Mouse (Mus musculus) erythroblast, embryonic 14.5 days (primary cell): Measurements from ENCODE around the gene Ppfibp1. TPM values are rescaled to one million over a fixed set of nuclear protein-coding genes. Genes with fewer than 3 reads are reported as not detected.

Source experiments
- H3K27me3 ChIP-seq: 2 replicates; pipeline ENCODE4 v1.6.1; 2012; ENCODE audit warnings: inconsistent platforms; ENCODE audit not compliant: control insufficient read depth
- H3K36me3 ChIP-seq: 2 replicates; pipeline ENCODE4 v1.6.1; 2012; ENCODE audit warnings: mild to moderate bottlenecking, inconsistent platforms; ENCODE audit not compliant: control insufficient read depth
- H3K4me1 ChIP-seq: 2 replicates; pipeline ENCODE4 v1.6.1; 2012; ENCODE audit warnings: inconsistent platforms; ENCODE audit not compliant: control insufficient read depth
- H3K4me3 ChIP-seq: replicated peaks from 2 replicates; pipeline ENCODE3; 2012; ENCODE audit warnings: moderate library complexity, mild to moderate bottlenecking, inconsistent platforms
- H3K9me3 ChIP-seq: 2 replicates; pipeline ENCODE4 v1.6.1; 2012; ENCODE audit warnings: low read length, inconsistent platforms, mixed read lengths; ENCODE audit not compliant: control insufficient read depth
- GATA1 ChIP-seq: IDR thresholded peaks from 2 replicates; pipeline ENCODE4 v1.6.1; 2012; ENCODE audit warnings: low read length, inconsistent platforms, mixed read lengths
- TAL1 ChIP-seq: IDR thresholded peaks from 3 replicates; pipeline ENCODE4 v1.6.1; 2012; ENCODE audit warnings: low read length, inconsistent platforms, mixed read lengths
- polyA plus RNA-seq: library from polyadenylated mRNA; stranded (reverse); fragments of >175 nt; gene quantifications from 2 replicates; pipeline ENCODE4 v1.2.3, GENCODE M21; 2012

The Ppfibp1 gene
- polyA plus RNA-seq, 1 experiment, result not detected

GRCm38 (mm10) chr6:146890633-146891032 lies 2.3 kb downstream of the Ppfibp1 start:
- no peak for TF ChIP-seq GATA1
- no peak for TF ChIP-seq TAL1
- H3K4me1 ChIP-seq, result peaks cover 12% of the 10 kb centered on the region
- H3K36me3 ChIP-seq, result no peaks in the 10 kb centered on the region
- H3K27me3 ChIP-seq, result peaks cover 9% of the 10 kb centered on the region
- no peaks in the 10 kb centered on the region for H3K9me3 ChIP-seq
- no peak overlapping the region for H3K4me3 ChIP-seq

- H3K4me3 ChIP-seq, result no peak overlapping the region
- H3K36me3 ChIP-seq, result no peaks in the 10 kb centered on the region
- TF ChIP-seq GATA1 (no peak), TAL1 (no peak)
- H3K9me3 ChIP-seq, result no peaks in the 10 kb centered on the region
- H3K27me3 ChIP-seq, result peaks cover 6% of the 10 kb centered on the region
- peaks cover 3% of the 10 kb centered on the region for H3K4me1 ChIP-seq
These were observed 5.6 kb downstream of the Ppfibp1 start for GRCm38 (mm10) chr6:146893890-146894289.

- Histone ChIP-seq H3K27me3 (no peaks in the 10 kb centered on the region), H3K9me3 (no peaks in the 10 kb centered on the region; the same call in 1 of the 2 replicates), H3K4me3 (no peak overlapping the region), H3K4me1 (no peaks in the 10 kb centered on the region), H3K36me3 (no peaks in the 10 kb centered on the region)
- TF ChIP-seq TAL1, result no peak
- TF ChIP-seq GATA1, result no peak
These were observed 10.4 kb downstream of the Ppfibp1 start for GRCm38 (mm10) chr6:146898709-146899108.

GRCm38 (mm10) chr6:146899647-146900046 lies 11.4 kb downstream of the Ppfibp1 start:
- Histone ChIP-seq H3K4me1 (no peaks in the 10 kb centered on the region), H3K4me3 (no peak overlapping the region), H3K27me3 (no peaks in the 10 kb centered on the region), H3K36me3 (no peaks in the 10 kb centered on the region), H3K9me3 (no peaks in the 10 kb centered on the region; the same call in 1 of the 2 replicates)
- TF ChIP-seq GATA1 (no peak), TAL1 (no peak)

GRCm38 (mm10) chr6:146901929-146902328 lies 13.6 kb downstream of the Ppfibp1 start:
- no peaks in the 10 kb centered on the region for H3K4me1 ChIP-seq

GRCm38 (mm10) chr6:146903632-146904031 lies 15.3 kb downstream of the Ppfibp1 start:
- Histone ChIP-seq H3K36me3 (no peaks in the 10 kb centered on the region), H3K4me1 (no peaks in the 10 kb centered on the region), H3K9me3 (no peaks in the 10 kb centered on the region; the same call in 1 of the 2 replicates), H3K4me3 (no peak overlapping the region), H3K27me3 (no peaks in the 10 kb centered on the region)
- TF ChIP-seq GATA1 (no peak), TAL1 (no peak)

More at GRCm38 (mm10) chr6:146901929-146902328, 13.6 kb downstream of the Ppfibp1 start:
- Histone ChIP-seq H3K9me3 (no peaks in the 10 kb centered on the region; the same call in 1 of the 2 replicates), H3K27me3 (no peaks in the 10 kb centered on the region), H3K36me3 (no peaks in the 10 kb centered on the region), H3K4me3 (no peak overlapping the region)
- TF ChIP-seq GATA1, result no peak
- TF ChIP-seq TAL1, result no peak

- Histone ChIP-seq H3K9me3 (no peaks in the 10 kb centered on the region; the same call in 1 of the 2 replicates), H3K4me3 (no peak overlapping the region), H3K36me3 (no peaks in the 10 kb centered on the region), H3K4me1 (no peaks in the 10 kb centered on the region), H3K27me3 (no peaks in the 10 kb centered on the region)
- TF ChIP-seq GATA1 (no peak), TAL1 (no peak)
These were observed 16.4 kb downstream of the Ppfibp1 start for GRCm38 (mm10) chr6:146904707-146905106.

GRCm38 (mm10) chr6:146906000-146906786 lies 17.9 kb downstream of the Ppfibp1 start:
- Histone ChIP-seq H3K27me3 (no peaks in the 10 kb centered on the region), H3K36me3 (no peaks in the 10 kb centered on the region), H3K9me3 (no peaks in the 10 kb centered on the region; the same call in 1 of the 2 replicates), H3K4me3 (no peak overlapping the region), H3K4me1 (no peaks in the 10 kb centered on the region)
- TF ChIP-seq TAL1 (no peak), GATA1 (no peak)

GRCm38 (mm10) chr6:146907061-146907794 lies 18.9 kb downstream of the Ppfibp1 start:
- TF ChIP-seq GATA1 (no peak), TAL1 (no peak)
- Histone ChIP-seq H3K4me3 (no peak overlapping the region), H3K27me3 (no peaks in the 10 kb centered on the region), H3K4me1 (no peaks in the 10 kb centered on the region), H3K9me3 (no peaks in the 10 kb centered on the region), H3K36me3 (no peaks in the 10 kb centered on the region)
